ENCODE assay signal across 19 mouse cellular contexts in the genomic region with DNA sequence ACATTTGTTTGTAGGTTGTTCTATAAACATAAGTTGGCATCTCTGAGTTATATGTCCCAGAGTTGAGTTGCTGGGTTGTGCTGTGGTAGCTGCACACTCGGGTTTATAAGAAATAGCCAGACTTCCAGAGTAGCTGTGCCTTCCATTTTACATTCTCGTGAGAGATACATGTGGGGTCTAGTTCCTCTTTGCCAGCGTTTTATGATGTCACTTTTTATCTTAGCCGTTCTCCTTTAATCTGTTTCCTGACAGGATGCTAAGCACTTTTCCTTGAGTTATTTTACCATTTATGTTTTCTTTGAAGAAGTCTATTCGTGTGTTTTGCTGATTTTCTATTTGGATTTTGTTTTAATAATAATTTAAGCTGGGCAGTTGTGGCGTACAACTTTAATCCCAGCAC.
"Had no signal": no experiment of that assay in that cellular context is flagged by ENCODE, and none has a peak within 500 bp of the region (broad histone marks: within the 10 kb centered on the region; RNA-seq: fewer than 3 reads in every experiment).

No protein-coding gene starts in this region.

- H3K27ac ChIP-seq: kidney, embryonic 15.5 days; limb, embryonic 12.5 days; limb, embryonic 15.5 days; liver, embryonic 14.5 days; midbrain, embryonic 10.5 days had no signal

- H3K4me3 ChIP-seq: kidney, embryonic 15.5 days; limb, embryonic 12.5 days; limb, embryonic 15.5 days; midbrain, embryonic 10.5 days had no signal

- H3K4me2 ChIP-seq: kidney, embryonic 15.5 days; limb, embryonic 12.5 days; limb, embryonic 15.5 days; liver, embryonic 11.5 days; lung, embryonic 14.5 days had no signal

- H3K27me3 ChIP-seq: kidney, embryonic 15.5 days; limb, embryonic 12.5 days; limb, embryonic 15.5 days had no signal

- H3K9me3 ChIP-seq: kidney, embryonic 15.5 days; limb, embryonic 12.5 days; limb, embryonic 15.5 days; midbrain, embryonic 10.5 days had no signal

- ATAC-seq: intestine, postnatal 0 days; liver, postnatal 0 days; lung, postnatal 0 days had no signal

- H3K9ac ChIP-seq: kidney, embryonic 15.5 days; limb, embryonic 12.5 days; limb, embryonic 15.5 days; liver, embryonic 14.5 days; liver, postnatal 0 days; lung, embryonic 14.5 days had no signal

- DNase-seq: kidney, adult 2 months; kidney, postnatal 10 days; kidney, postnatal 36 days; left cerebral cortex, postnatal 4 days; liver, postnatal 0 days; lung, embryonic 14.5 days; lung, postnatal 36 days; midbrain, embryonic 14.5 days; thymus, adult 2 months; thymus, postnatal 14 days; thymus, postnatal 4 days had no signal
